Mouse (Mus musculus): Measurements from ENCODE around the gene Cntnap2. TPM values are rescaled to one million over a fixed set of nuclear protein-coding genes. Genes with fewer than 3 reads are reported as not detected.

Gene Cntnap2
- polyA plus RNA-seq, 1 experiment from 2014 or later: 0.75 TPM

DNA sequence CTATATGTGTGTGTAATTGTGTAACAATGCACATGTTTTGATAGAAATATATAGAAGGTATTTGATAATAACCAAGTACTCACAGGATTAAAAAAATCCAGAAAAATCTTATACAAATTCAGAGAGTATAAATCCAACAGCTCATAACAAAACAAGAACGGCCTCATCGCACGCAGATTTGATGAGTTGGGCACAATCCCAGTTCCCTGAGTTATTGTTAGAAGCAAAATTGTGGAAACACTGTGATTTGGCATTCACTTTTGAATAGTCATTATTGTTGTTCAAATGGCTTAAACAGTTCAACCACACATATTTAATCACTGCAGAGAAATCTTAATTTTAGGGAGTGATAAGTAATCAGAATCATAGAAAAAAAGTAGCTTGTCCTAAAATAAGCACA is 928.9 kb downstream of the Cntnap2 start:
- H3K27ac ChIP-seq (replicated peaks; ENCODE audit: low read depth, low read length): no peak overlapping the region
- H3K36me3 ChIP-seq (ENCODE audit: control insufficient read depth, insufficient read depth, low read length): no peaks in the 10 kb centered on the region
- no peak for DNase-seq (ENCODE audit: low spot score)
- WGBS: 95% methylated on average over 3 of the region's 3 CpGs
- H3K27me3 ChIP-seq (ENCODE audit: control insufficient read depth, insufficient read depth, low read length): no peaks in the 10 kb centered on the region
- no peaks in the 10 kb centered on the region for H3K4me1 ChIP-seq (ENCODE audit: control insufficient read depth, insufficient read depth, low read length)
- no peak overlapping the region for H3K4me3 ChIP-seq (ENCODE audit: low read depth, low read length)
- no peak for ATAC-seq (ENCODE audit: insufficient number of reproducible peaks, low FRiP score, low TSS enrichment, low read depth)
- H3K9ac ChIP-seq (ENCODE audit: low read length): no peak overlapping the region
- no peaks in the 10 kb centered on the region for H3K9me3 ChIP-seq (ENCODE audit: control insufficient read depth, low read length)
- H3K4me2 ChIP-seq (ENCODE audit: low read depth, severe bottlenecking): no peak overlapping the region

DNA sequence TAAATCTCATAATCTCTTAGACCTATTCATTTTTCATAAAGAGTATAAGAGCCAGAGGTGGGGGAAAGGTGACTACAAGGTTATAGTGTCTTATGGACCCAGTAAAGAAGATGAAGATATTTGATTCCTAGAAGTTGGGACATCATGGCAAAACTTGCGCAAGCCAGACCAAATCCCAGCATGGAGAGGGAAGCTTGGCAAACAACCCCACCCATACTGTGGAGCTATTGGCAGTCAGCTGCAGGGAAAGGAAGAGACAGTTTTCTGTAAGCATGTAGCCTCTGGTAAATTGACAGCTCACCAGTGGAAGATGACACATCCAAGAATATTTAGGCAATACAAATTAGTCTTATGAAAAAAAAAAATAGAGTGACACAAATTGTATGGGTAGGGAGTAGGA is 931.9 kb downstream of the Cntnap2 start:
- Histone ChIP-seq H3K27me3 (ENCODE audit: control insufficient read depth, insufficient read depth, low read length) (no peaks in the 10 kb centered on the region), H3K4me1 (ENCODE audit: control insufficient read depth, insufficient read depth, low read length) (no peaks in the 10 kb centered on the region), H3K27ac (replicated peaks; ENCODE audit: low read depth, low read length) (no peak overlapping the region), H3K9me3 (ENCODE audit: control insufficient read depth, low read length) (no peaks in the 10 kb centered on the region), H3K4me2 (ENCODE audit: low read depth, severe bottlenecking) (no peak overlapping the region), H3K4me3 (ENCODE audit: low read depth, low read length) (no peak overlapping the region), H3K9ac (ENCODE audit: low read length) (no peak overlapping the region), H3K36me3 (ENCODE audit: control insufficient read depth, insufficient read depth, low read length) (no peaks in the 10 kb centered on the region)
- DNase-seq (ENCODE audit: low spot score) (no peak), ATAC-seq (ENCODE audit: insufficient number of reproducible peaks, low FRiP score, low TSS enrichment, low read depth) (no peak)
- 97% methylated on average over 1 of the region's 1 CpGs for WGBS

DNA sequence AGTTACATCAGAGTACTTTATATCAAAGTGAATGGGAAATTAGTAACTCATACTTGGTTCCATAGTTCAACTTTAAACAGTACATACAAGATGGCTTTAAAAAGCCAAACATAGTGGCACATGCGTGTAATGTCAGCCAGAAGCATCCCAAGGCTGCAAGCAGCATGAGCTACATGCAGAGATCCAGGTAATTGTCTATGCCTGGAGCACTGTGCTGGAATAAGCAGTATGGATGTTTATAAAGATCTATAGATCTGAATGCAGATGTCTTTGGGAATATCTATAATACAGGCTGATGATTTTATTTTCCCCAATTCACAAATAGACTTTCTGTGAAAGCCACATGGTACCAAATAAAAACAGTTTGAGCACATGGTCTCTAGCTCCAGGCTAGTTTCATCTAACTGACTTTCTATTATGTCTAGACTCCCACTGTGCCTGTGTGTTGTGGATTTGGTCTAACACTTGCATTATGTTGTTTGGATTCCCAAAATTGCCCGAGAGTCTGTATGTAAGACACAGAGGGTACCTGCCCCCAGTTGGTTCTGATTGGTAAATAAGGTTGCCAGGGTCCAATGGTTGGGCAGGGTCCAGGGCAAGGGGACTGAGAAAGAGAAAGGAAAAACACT is 963.5 kb downstream of the Cntnap2 start:
- WGBS: 79% methylated on average over 2 of the region's 2 CpGs
- no peaks in the 10 kb centered on the region for H3K36me3 ChIP-seq (ENCODE audit: control insufficient read depth, insufficient read depth, low read length)
- H3K9ac ChIP-seq (ENCODE audit: low read length): no peak overlapping the region
- H3K27me3 ChIP-seq (ENCODE audit: control insufficient read depth, insufficient read depth, low read length): no peaks in the 10 kb centered on the region
- DNase-seq (ENCODE audit: low spot score) (no peak), ATAC-seq (ENCODE audit: insufficient number of reproducible peaks, low FRiP score, low TSS enrichment, low read depth) (no peak)
- no peak overlapping the region for H3K4me3 ChIP-seq (ENCODE audit: low read depth, low read length)
- no peak overlapping the region for H3K4me2 ChIP-seq (ENCODE audit: low read depth, severe bottlenecking)
- no peaks in the 10 kb centered on the region for H3K9me3 ChIP-seq (ENCODE audit: control insufficient read depth, low read length)
- H3K27ac ChIP-seq (replicated peaks; ENCODE audit: low read depth, low read length): no peak overlapping the region
- no peaks in the 10 kb centered on the region for H3K4me1 ChIP-seq (ENCODE audit: control insufficient read depth, insufficient read depth, low read length)

DNA sequence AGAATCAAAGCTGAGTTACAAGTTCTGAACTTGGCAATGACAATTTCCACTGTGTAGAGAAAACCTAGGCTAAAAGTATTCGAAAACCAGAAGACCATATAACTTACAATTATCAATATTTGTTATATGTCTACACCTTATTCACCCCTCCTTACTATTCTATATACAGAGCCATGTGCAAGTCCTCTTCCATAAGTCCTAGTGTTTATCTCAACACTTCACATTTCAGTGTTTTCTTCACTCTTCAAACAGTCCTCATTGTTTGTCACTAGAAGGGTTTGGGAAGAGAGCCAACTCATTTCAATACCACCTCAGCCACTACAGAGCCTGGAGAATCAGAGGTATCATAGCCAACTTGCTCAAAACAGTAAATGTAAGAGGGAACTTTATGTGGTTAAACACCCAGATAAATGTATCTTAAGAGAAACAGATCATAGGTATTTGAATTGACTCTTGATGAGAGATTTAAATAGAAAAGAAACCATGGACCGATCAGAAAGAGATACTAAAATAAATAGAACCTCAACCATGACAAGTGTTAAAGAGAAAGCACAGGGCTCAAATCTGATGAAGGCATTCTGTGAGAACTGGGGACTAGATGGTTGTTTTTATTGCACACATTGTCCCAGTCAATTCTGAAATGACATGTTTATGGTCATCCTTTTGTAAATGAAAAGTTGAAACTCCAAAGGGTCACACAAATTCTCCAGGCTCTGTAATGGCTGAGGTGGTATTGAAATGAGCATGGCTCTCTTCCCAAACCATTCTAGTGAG is 972.9 kb downstream of the Cntnap2 start:
- Histone ChIP-seq H3K4me1 (ENCODE audit: control insufficient read depth, insufficient read depth, low read length) (no peaks in the 10 kb centered on the region), H3K4me3 (ENCODE audit: low read depth, low read length) (no peak overlapping the region), H3K4me2 (ENCODE audit: low read depth, severe bottlenecking) (no peak overlapping the region), H3K27ac (replicated peaks; ENCODE audit: low read depth, low read length) (no peak overlapping the region), H3K27me3 (ENCODE audit: control insufficient read depth, insufficient read depth, low read length) (no peaks in the 10 kb centered on the region), H3K9me3 (ENCODE audit: control insufficient read depth, low read length) (no peaks in the 10 kb centered on the region), H3K36me3 (ENCODE audit: control insufficient read depth, insufficient read depth, low read length) (no peaks in the 10 kb centered on the region), H3K9ac (ENCODE audit: low read length) (no peak overlapping the region)
- DNase-seq (ENCODE audit: low spot score) (no peak), ATAC-seq (ENCODE audit: insufficient number of reproducible peaks, low FRiP score, low TSS enrichment, low read depth) (no peak)
- 80% methylated on average over 2 of the region's 2 CpGs for WGBS

DNA sequence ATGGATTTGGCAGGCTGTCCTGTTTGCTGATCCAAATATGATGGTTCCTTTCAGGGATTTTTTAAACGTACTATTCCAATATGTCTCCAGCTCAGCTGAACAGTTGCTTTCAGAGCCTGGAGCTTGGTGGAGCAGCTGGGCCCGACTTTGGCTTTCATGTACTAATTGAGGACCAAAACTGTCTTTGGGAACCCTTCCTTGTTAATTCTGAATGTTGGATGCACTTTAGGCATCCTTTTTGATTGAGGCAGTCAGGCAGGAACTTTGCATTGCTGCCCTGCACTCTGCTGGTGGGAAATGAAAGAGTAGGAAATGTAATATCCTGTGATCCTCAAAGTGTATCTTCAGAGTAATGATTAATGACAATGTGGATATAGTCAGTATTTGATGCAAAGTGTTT is 974.0 kb downstream of the Cntnap2 start:
- H3K4me3 ChIP-seq (ENCODE audit: low read depth, low read length): no peak overlapping the region
- DNase-seq (ENCODE audit: low spot score): no peak
- H3K4me2 ChIP-seq (ENCODE audit: low read depth, severe bottlenecking): no peak overlapping the region
- H3K27ac ChIP-seq (replicated peaks; ENCODE audit: low read depth, low read length): no peak overlapping the region
- H3K4me1 ChIP-seq (ENCODE audit: control insufficient read depth, insufficient read depth, low read length): no peaks in the 10 kb centered on the region
- WGBS: 74% methylated on average over 2 of the region's 2 CpGs
- H3K9ac ChIP-seq (ENCODE audit: low read length): no peak overlapping the region
- no peaks in the 10 kb centered on the region for H3K27me3 ChIP-seq (ENCODE audit: control insufficient read depth, insufficient read depth, low read length)
- H3K9me3 ChIP-seq (ENCODE audit: control insufficient read depth, low read length): no peaks in the 10 kb centered on the region
- no peak for ATAC-seq (ENCODE audit: insufficient number of reproducible peaks, low FRiP score, low TSS enrichment, low read depth)
- no peaks in the 10 kb centered on the region for H3K36me3 ChIP-seq (ENCODE audit: control insufficient read depth, insufficient read depth, low read length)

DNA sequence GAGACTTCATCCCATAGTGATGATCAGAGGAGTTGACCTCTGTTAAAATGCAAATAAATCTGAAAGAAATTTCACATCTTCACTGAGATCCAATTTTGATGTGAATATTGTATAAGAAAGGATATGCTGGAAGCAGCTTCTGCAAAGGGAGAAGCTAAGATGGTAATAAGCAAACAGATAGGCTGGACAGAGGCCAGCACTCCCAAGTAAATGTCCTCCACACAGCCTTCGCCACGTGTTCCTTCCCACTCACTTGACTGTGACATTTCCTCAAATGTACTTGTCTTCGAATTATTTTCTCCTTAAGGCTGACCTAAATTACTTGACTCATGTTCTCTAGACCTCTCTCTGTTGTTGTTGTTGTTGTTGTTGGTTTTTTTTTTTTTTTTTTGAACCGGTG is 981.5 kb downstream of the Cntnap2 start:
- WGBS: 84% methylated on average over 4 of the region's 4 CpGs
- DNase-seq (ENCODE audit: low spot score): no peak
- Histone ChIP-seq H3K27ac (replicated peaks; ENCODE audit: low read depth, low read length) (no peak overlapping the region), H3K36me3 (ENCODE audit: control insufficient read depth, insufficient read depth, low read length) (no peaks in the 10 kb centered on the region), H3K4me2 (ENCODE audit: low read depth, severe bottlenecking) (no peak overlapping the region), H3K4me3 (ENCODE audit: low read depth, low read length) (no peak overlapping the region), H3K9me3 (ENCODE audit: control insufficient read depth, low read length) (no peaks in the 10 kb centered on the region), H3K4me1 (ENCODE audit: control insufficient read depth, insufficient read depth, low read length) (no peaks in the 10 kb centered on the region), H3K9ac (ENCODE audit: low read length) (no peak overlapping the region), H3K27me3 (ENCODE audit: control insufficient read depth, insufficient read depth, low read length) (no peaks in the 10 kb centered on the region)
- no peak for ATAC-seq (ENCODE audit: insufficient number of reproducible peaks, low FRiP score, low TSS enrichment, low read depth)

DNA sequence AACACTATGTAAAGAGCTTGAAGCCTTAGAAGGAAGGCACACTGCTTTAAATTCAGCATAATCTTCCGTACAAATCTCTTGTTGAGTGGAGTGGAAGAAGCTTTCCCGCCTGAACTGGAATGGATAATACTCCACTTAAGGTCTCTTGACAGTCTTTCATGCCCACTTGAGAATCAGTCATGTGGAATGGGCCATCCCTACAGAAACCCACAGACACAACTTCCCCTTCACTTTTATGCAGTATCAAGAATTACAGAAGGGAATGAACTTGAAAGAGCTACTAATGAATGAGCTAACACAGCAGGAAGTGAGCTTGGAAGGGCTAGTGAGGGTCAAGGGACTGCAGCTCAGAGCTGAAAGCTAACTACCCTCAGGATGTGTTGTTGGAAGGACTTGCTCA is 1021.1 kb downstream of the Cntnap2 start:
- H3K4me3 ChIP-seq (ENCODE audit: low read depth, low read length): no peak overlapping the region
- H3K4me2 ChIP-seq (ENCODE audit: low read depth, severe bottlenecking): no peak overlapping the region
- no peak overlapping the region for H3K9ac ChIP-seq (ENCODE audit: low read length)
- no peaks in the 10 kb centered on the region for H3K36me3 ChIP-seq (ENCODE audit: control insufficient read depth, insufficient read depth, low read length)
- H3K27me3 ChIP-seq (ENCODE audit: control insufficient read depth, insufficient read depth, low read length): no peaks in the 10 kb centered on the region
- no peak for DNase-seq (ENCODE audit: low spot score)
- WGBS: 82% methylated on average over 2 of the region's 2 CpGs
- no peaks in the 10 kb centered on the region for H3K9me3 ChIP-seq (ENCODE audit: control insufficient read depth, low read length)
- H3K27ac ChIP-seq (replicated peaks; ENCODE audit: low read depth, low read length): no peak overlapping the region
- no peaks in the 10 kb centered on the region for H3K4me1 ChIP-seq (ENCODE audit: control insufficient read depth, insufficient read depth, low read length)
- ATAC-seq (ENCODE audit: insufficient number of reproducible peaks, low FRiP score, low TSS enrichment, low read depth): no peak

DNA sequence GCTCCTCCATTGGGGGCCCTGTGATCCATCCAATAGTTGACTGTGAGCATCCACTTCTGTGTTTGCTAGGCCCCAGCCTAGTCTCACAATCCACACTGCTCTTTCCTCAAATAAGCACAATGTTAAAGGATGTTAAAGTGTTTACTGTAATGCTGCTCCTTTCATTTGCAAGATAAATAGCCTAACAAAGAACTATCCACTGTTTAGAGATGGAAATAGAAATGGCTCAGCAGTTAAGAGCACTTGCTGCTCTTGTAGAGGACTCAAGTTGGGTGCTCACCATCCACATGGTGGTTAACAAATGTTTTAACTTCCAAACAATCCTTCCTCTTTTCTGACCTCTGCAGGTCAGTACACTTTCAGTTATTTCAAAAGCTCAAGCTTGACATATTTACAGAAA is 1022.3 kb downstream of the Cntnap2 start:
- Histone ChIP-seq H3K27me3 (ENCODE audit: control insufficient read depth, insufficient read depth, low read length) (no peaks in the 10 kb centered on the region), H3K9ac (ENCODE audit: low read length) (no peak overlapping the region), H3K9me3 (ENCODE audit: control insufficient read depth, low read length) (no peaks in the 10 kb centered on the region), H3K4me1 (ENCODE audit: control insufficient read depth, insufficient read depth, low read length) (no peaks in the 10 kb centered on the region), H3K4me3 (ENCODE audit: low read depth, low read length) (no peak overlapping the region), H3K27ac (replicated peaks; ENCODE audit: low read depth, low read length) (no peak overlapping the region), H3K4me2 (ENCODE audit: low read depth, severe bottlenecking) (no peak overlapping the region), H3K36me3 (ENCODE audit: control insufficient read depth, insufficient read depth, low read length) (no peaks in the 10 kb centered on the region)
- no peak for ATAC-seq (ENCODE audit: insufficient number of reproducible peaks, low FRiP score, low TSS enrichment, low read depth)
- DNase-seq (ENCODE audit: low spot score): no peak
